Mouse (Mus musculus) thymus, postnatal 4 days (tissue): ENCODE results near the gene Smco2.
A peak's percentile ranks its signal among the peaks of the same experiment; 100 is the strongest.
"Not testable (repeated sequence)": the region's sequence is repeated elsewhere in the genome, so short reads cannot be mapped to it uniquely, and the experiment has no call there.

ENCODE experiments used
- DNase-seq: peaks from one replicate; pipeline ENCODE4 v3.0.0; 2021

Gene Smco2

GRCm38 (mm10) chr6:146863154-146863553, 13.2 kb downstream of the Smco2 start:
- DNase-seq, result no peak

- not testable (repeated sequence) for DNase-seq
These were observed 14.5 kb downstream of the Smco2 start for GRCm38 (mm10) chr6:146864370-146864769.

GRCm38 (mm10) chr6:146865701-146866100, 15.8 kb downstream of the Smco2 start:
- peak; percentile 21 for DNase-seq

GRCm38 (mm10) chr6:146871975-146872374, 22.1 kb downstream of the Smco2 start:
- peak; percentile 32 for DNase-seq

- no peak for DNase-seq
These were observed 24.5 kb downstream of the Smco2 start for GRCm38 (mm10) chr6:146874415-146874814.

- no peak for DNase-seq
These were observed 26.9 kb downstream of the Smco2 start for GRCm38 (mm10) chr6:146876820-146877219.

GRCm38 (mm10) chr6:146877425-146878045, 27.6 kb downstream of the Smco2 start:
- no peak for DNase-seq

- DNase-seq, result no peak
These were observed 29.0 kb downstream of the Smco2 start for GRCm38 (mm10) chr6:146878926-146879325.

GRCm38 (mm10) chr6:146879856-146880255, 30.0 kb downstream of the Smco2 start:
- no peak for DNase-seq

GRCm38 (mm10) chr6:146880296-146880695, 30.4 kb downstream of the Smco2 start:
- DNase-seq, result no peak

GRCm38 (mm10) chr6:146881896-146882770, 32.2 kb downstream of the Smco2 start:
- DNase-seq, result no peak

- no peak for DNase-seq
These were observed 33.5 kb downstream of the Smco2 start for GRCm38 (mm10) chr6:146883426-146883825.

GRCm38 (mm10) chr6:146884171-146884570, 34.3 kb downstream of the Smco2 start:
- no peak for DNase-seq

- no peak for DNase-seq
These were observed 34.9 kb downstream of the Smco2 start for GRCm38 (mm10) chr6:146884851-146885250.

- DNase-seq, result peak; percentile 97
These were observed 38.2 kb downstream of the Smco2 start, which contains the start of gene Ppfibp1 for GRCm38 (mm10) chr6:146887958-146888659. Gene Ppfibp1 (plus strand): TSS chr6:146888487.

- peak; percentile 11 for DNase-seq
These were observed 39.0 kb downstream of the Smco2 start for GRCm38 (mm10) chr6:146888660-146889490.

GRCm38 (mm10) chr6:146890215-146890614, 40.3 kb downstream of the Smco2 start:
- no peak for DNase-seq

- no peak for DNase-seq
These were observed 40.7 kb downstream of the Smco2 start for GRCm38 (mm10) chr6:146890633-146891032.

GRCm38 (mm10) chr6:146893890-146894289, 44.0 kb downstream of the Smco2 start:
- no peak for DNase-seq

- DNase-seq, result no peak
These were observed 48.8 kb downstream of the Smco2 start for GRCm38 (mm10) chr6:146898709-146899108.

GRCm38 (mm10) chr6:146899647-146900046, 49.7 kb downstream of the Smco2 start:
- no peak for DNase-seq

- DNase-seq, result peak; percentile 27
These were observed 52.0 kb downstream of the Smco2 start for GRCm38 (mm10) chr6:146901929-146902328.

GRCm38 (mm10) chr6:146903632-146904031, 53.7 kb downstream of the Smco2 start:
- no peak for DNase-seq
